Mouse (Mus musculus) embryonic facial prominence, embryonic 11.5 days (tissue): ENCODE data around the gene Ces3a. TPM values are rescaled to one million over a fixed set of nuclear protein-coding genes. Genes with fewer than 3 reads are reported as not detected.
"Not testable (repeated sequence)": the region's sequence is repeated elsewhere in the genome, so short reads cannot be mapped to it uniquely, and the experiment has no call there.

Experiments
- ATAC-seq: fragments of 200-750 bp; cut with Nextera tagmentation; replicated peaks from 2 replicates; pipeline ENCODE4 v1.8.0; 2017; ENCODE audit warnings: low read depth; ENCODE audit not compliant: insufficient number of reproducible peaks, low FRiP score, low TSS enrichment
- DNase-seq: peaks from one replicate; pipeline ENCODE4 v3.0.0-alpha.2; 2015; ENCODE audit warnings: low spot score
- H3K27ac ChIP-seq: fragments of 300-500 bp; sonication (generic); replicated peaks from 2 replicates; pipeline ENCODE4 v1.5.1; 2014; ENCODE audit warnings: mild to moderate bottlenecking, low read depth, low read length, control low read depth
- H3K27me3 ChIP-seq: fragments of 300-500 bp; sonication (generic); 2 replicates; pipeline ENCODE4 v1.6.1; 2014; ENCODE audit warnings: mild to moderate bottlenecking, low read length, moderate library complexity, mixed read lengths; ENCODE audit not compliant: control insufficient read depth, insufficient read depth
- H3K36me3 ChIP-seq: fragments of 300-500 bp; sonication (generic); replicated peaks from 2 replicates; pipeline ENCODE4 v1.6.1; 2014; ENCODE audit warnings: low read depth, mild to moderate bottlenecking, low read length, moderate library complexity, mixed read lengths; ENCODE audit not compliant: control insufficient read depth, insufficient read depth
- H3K4me1 ChIP-seq: fragments of 300-500 bp; sonication (generic); 2 replicates; pipeline ENCODE4 v1.6.1; 2014; ENCODE audit warnings: low read length, mixed read lengths; ENCODE audit not compliant: control insufficient read depth, insufficient read depth
- H3K4me2 ChIP-seq: fragments of 300-500 bp; sonication (generic); 2 replicates; pipeline ENCODE4 v1.6.1; 2014; ENCODE audit warnings: low read depth, mild to moderate bottlenecking, control low read depth, low read length, moderate library complexity
- H3K4me3 ChIP-seq: fragments of 300-500 bp; sonication (generic); 2 replicates; pipeline ENCODE4 v1.5.1; 2014; ENCODE audit warnings: low read depth, low read length, control low read depth
- H3K9ac ChIP-seq: fragments of 300-500 bp; sonication (generic); replicated peaks from 2 replicates; pipeline ENCODE4 v1.6.1; 2014; ENCODE audit warnings: mild to moderate bottlenecking, control low read depth, low read length
- H3K9me3 ChIP-seq: fragments of 300-500 bp; sonication (generic); replicated peaks from 2 replicates; pipeline ENCODE4 v1.6.1; 2016; ENCODE audit warnings: mild to moderate bottlenecking, low read length, inconsistent platforms, mixed read lengths; ENCODE audit not compliant: control insufficient read depth
- WGBS: fragments of 180-500 bp; shearing (Covaris S2); extraction: QIAGEN DNeasy Blood & Tissue Kit; methylation state at CpG from one replicate; pipeline ENCODE4 v1.1.7; 2014; 5-methylcytosine and 5-hydroxymethylcytosine counted together
- polyA plus RNA-seq: library from polyadenylated mRNA; unstranded; fragments of >200 nt; fragmentation: Nextera tagmentation; extraction: Ambion mirVana; gene quantifications from 2 replicates; pipeline ENCODE4 v1.2.1, GENCODE M21; 2014

Gene Ces3a
- polyA plus RNA-seq, 1 experiment from 2014 or later: not detected

GRCm38 (mm10) chr8:105025050-105025449 is 23.4 kb upstream of the Ces3a start:
- no peaks in the 10 kb centered on the region for H3K4me1 ChIP-seq
- H3K36me3 ChIP-seq: no peaks in the 10 kb centered on the region
- no peak overlapping the region for H3K4me3 ChIP-seq
- no peak overlapping the region for H3K4me2 ChIP-seq
- no peak for ATAC-seq
- no peaks in the 10 kb centered on the region for H3K9me3 ChIP-seq
- 68% methylated on average over 2 of the region's 2 CpGs for WGBS
- no peak overlapping the region for H3K27ac ChIP-seq
- no peak for DNase-seq
- H3K27me3 ChIP-seq: no peaks in the 10 kb centered on the region
- no peak overlapping the region for H3K9ac ChIP-seq

GRCm38 (mm10) chr8:105043510-105043909 is 4.9 kb upstream of the Ces3a start:
- H3K9ac ChIP-seq: no peak overlapping the region
- H3K9me3 ChIP-seq: no peaks in the 10 kb centered on the region
- H3K36me3 ChIP-seq: no peaks in the 10 kb centered on the region
- H3K27ac ChIP-seq: no peak overlapping the region
- H3K4me2 ChIP-seq: no peak overlapping the region
- H3K4me3 ChIP-seq: no peak overlapping the region
- no peaks in the 10 kb centered on the region for H3K27me3 ChIP-seq
- ATAC-seq (no peak), DNase-seq (no peak)
- no peaks in the 10 kb centered on the region for H3K4me1 ChIP-seq
- 69% methylated on average over 1 of the region's 1 CpGs for WGBS

- no peak for DNase-seq
- Histone ChIP-seq H3K27ac (no peak overlapping the region), H3K9ac (no peak overlapping the region), H3K4me2 (no peak overlapping the region), H3K36me3 (no peaks in the 10 kb centered on the region), H3K9me3 (no peaks in the 10 kb centered on the region), H3K4me1 (no peaks in the 10 kb centered on the region), H3K4me3 (no peak overlapping the region), H3K27me3 (no peaks in the 10 kb centered on the region)
- WGBS: 86% methylated on average over 3 of the region's 3 CpGs
- no peak for ATAC-seq
Observed at GRCm38 (mm10) chr8:105045824-105046401, 2.5 kb upstream of the Ces3a start.

- Histone ChIP-seq H3K36me3 (no peaks in the 10 kb centered on the region), H3K9ac (no peak overlapping the region), H3K27ac (no peak overlapping the region), H3K4me1 (no peaks in the 10 kb centered on the region), H3K4me3 (no peak overlapping the region), H3K4me2 (no peak overlapping the region), H3K27me3 (no peaks in the 10 kb centered on the region), H3K9me3 (no peaks in the 10 kb centered on the region)
- DNase-seq (no peak), ATAC-seq (no peak)
- 88% methylated on average over 4 of the region's 4 CpGs for WGBS
Observed at GRCm38 (mm10) chr8:105056211-105056610, 7.8 kb downstream of the Ces3a start.

GRCm38 (mm10) chr8:105060056-105060455 is 11.7 kb downstream of the Ces3a start:
- Histone ChIP-seq H3K9ac (no peak overlapping the region), H3K9me3 (no peaks in the 10 kb centered on the region), H3K4me3 (no peak overlapping the region), H3K27ac (no peak overlapping the region), H3K4me1 (no peaks in the 10 kb centered on the region), H3K27me3 (no peaks in the 10 kb centered on the region), H3K4me2 (no peak overlapping the region), H3K36me3 (no peaks in the 10 kb centered on the region)
- no peak for ATAC-seq
- no peak for DNase-seq

- no peaks in the 10 kb centered on the region for H3K36me3 ChIP-seq
- no peaks in the 10 kb centered on the region for H3K4me1 ChIP-seq
- no peaks in the 10 kb centered on the region for H3K27me3 ChIP-seq
- WGBS: 15% methylated on average over 1 of the region's 1 CpGs
- no peak overlapping the region for H3K9ac ChIP-seq
- no peak overlapping the region for H3K27ac ChIP-seq
- no peak overlapping the region for H3K4me2 ChIP-seq
- DNase-seq (peak; percentile 68), ATAC-seq (0 out of 2 replicates have a peak, but pooled peaks have one; percentile 48)
- no peak overlapping the region for H3K4me3 ChIP-seq
- H3K9me3 ChIP-seq: no peaks in the 10 kb centered on the region
Observed at GRCm38 (mm10) chr8:105066761-105067160, 18.4 kb downstream of the Ces3a start.

- H3K9ac ChIP-seq, H3K27me3 ChIP-seq, H3K27ac ChIP-seq, H3K4me1 ChIP-seq, H3K36me3 ChIP-seq, ATAC-seq, DNase-seq, H3K4me2 ChIP-seq, H3K9me3 ChIP-seq, H3K4me3 ChIP-seq: not testable (repeated sequence)
- WGBS: 72% methylated on average over 7 of the region's 7 CpGs
Observed at GRCm38 (mm10) chr8:105067905-105068304, 19.5 kb downstream of the Ces3a start.

- DNase-seq: no peak
- Histone ChIP-seq H3K4me1 (no peaks in the 10 kb centered on the region), H3K4me3 (no peak overlapping the region), H3K27ac (no peak overlapping the region), H3K9me3 (no peaks in the 10 kb centered on the region), H3K9ac (no peak overlapping the region), H3K36me3 (no peaks in the 10 kb centered on the region), H3K4me2 (no peak overlapping the region), H3K27me3 (no peaks in the 10 kb centered on the region)
- ATAC-seq: no peak
Observed at GRCm38 (mm10) chr8:105068971-105069370, 20.6 kb downstream of the Ces3a start.
